Mouse (Mus musculus): ENCODE results near the gene Rbfox1. TPM values are rescaled to one million over a fixed set of nuclear protein-coding genes. Genes with fewer than 3 reads are reported as not detected.

The Rbfox1 gene
- total and polyA plus RNA-seq, 3 experiments = not detected

- H3K36me3 ChIP-seq (ENCODE audit: control insufficient read depth in 1 of 2, insufficient read depth in 2 of 2, low read length in 2 of 2) = no peaks in the 10 kb centered on the region
Measured at GRCm38 (mm10) chr16:6350256-6350655, 465.1 kb downstream of the Rbfox1 start.

GRCm38 (mm10) chr16:6353191-6353590, 468.0 kb downstream of the Rbfox1 start:
- Histone ChIP-seq H3K27ac (ENCODE audit: control insufficient read depth, low read depth, low read length) (no peak overlapping the region), H3K9ac (ENCODE audit: control insufficient read depth, low read depth, low read length, poor library complexity, severe bottlenecking) (no peak overlapping the region), H3K27me3 (ENCODE audit: control insufficient read depth in 1 of 2, insufficient read depth in 2 of 2, low read length in 2 of 2) (no peaks in the 10 kb centered on the region), H3K79me2 (ENCODE audit: control insufficient read depth, insufficient read depth, low read length, poor library complexity) (no peaks in the 10 kb centered on the region), H3K4me3 (ENCODE audit: control insufficient read depth in 1 of 2, insufficient read depth in 1 of 2, low read depth in 2 of 2, low read length in 2 of 2) (no peak overlapping the region), H3K4me1 (ENCODE audit: control insufficient read depth in 1 of 2, insufficient read depth in 2 of 2, low read length in 2 of 2) (no peaks in the 10 kb centered on the region), H3K36me3 (ENCODE audit: control insufficient read depth in 1 of 2, insufficient read depth in 2 of 2, low read length in 2 of 2) (no peaks in the 10 kb centered on the region), H3K9me3 (replicated peaks; ENCODE audit: insufficient read depth, low read length) (no peaks in the 10 kb centered on the region)
- no peak for TF ChIP-seq TAL1 (IDR thresholded peaks at IDR 0.05; ENCODE audit: low read length)
- TF ChIP-seq ZC3H11A (IDR thresholded peaks at IDR 0.05; ENCODE audit: low read depth, low read length) = no peak
- no peak for TF ChIP-seq TBP (IDR thresholded peaks at IDR 0.05; ENCODE audit: low read depth, low read length)
- TF ChIP-seq CHD1 (IDR thresholded peaks at IDR 0.05; ENCODE audit: low read depth, low read length) = no peak
- TF ChIP-seq JUND (IDR thresholded peaks at IDR 0.05; ENCODE audit: low read depth, low read length) = no peak
- TF ChIP-seq SMC3 (IDR thresholded peaks at IDR 0.05; ENCODE audit: low read depth, low read length) = no peak
- TF ChIP-seq BHLHE40 (IDR thresholded peaks at IDR 0.05; ENCODE audit: borderline replicate concordance, low read depth, low read length) = no peak
- no peak for TF ChIP-seq RCOR1 (IDR thresholded peaks at IDR 0.05; ENCODE audit: low read depth, low read length)
- no peak for TF ChIP-seq POLR2AphosphoS5 (IDR thresholded peaks at IDR 0.05; ENCODE audit: borderline replicate concordance, low read depth, low read length)
- no peak for TF ChIP-seq SIN3A (IDR thresholded peaks at IDR 0.05; ENCODE audit: low read length)
- DNase-seq (ENCODE audit: low read depth, low spot score) = no peak

More at GRCm38 (mm10) chr16:6350256-6350655, 465.1 kb downstream of the Rbfox1 start:
- no peaks in the 10 kb centered on the region for H3K9me3 ChIP-seq (replicated peaks; ENCODE audit: insufficient read depth, low read length)
- no peaks in the 10 kb centered on the region for H3K27me3 ChIP-seq (ENCODE audit: control insufficient read depth in 1 of 2, insufficient read depth in 2 of 2, low read length in 2 of 2)
- no peak overlapping the region for H3K4me3 ChIP-seq (ENCODE audit: control insufficient read depth in 1 of 2, insufficient read depth in 1 of 2, low read depth in 2 of 2, low read length in 2 of 2)
- H3K79me2 ChIP-seq (ENCODE audit: control insufficient read depth, insufficient read depth, low read length, poor library complexity) = no peaks in the 10 kb centered on the region
- no peak overlapping the region for H3K9ac ChIP-seq (ENCODE audit: control insufficient read depth, low read depth, low read length, poor library complexity, severe bottlenecking)
- H3K4me1 ChIP-seq (ENCODE audit: control insufficient read depth in 1 of 2, insufficient read depth in 2 of 2, low read length in 2 of 2) = no peaks in the 10 kb centered on the region
- no peak for DNase-seq (ENCODE audit: low read depth, low spot score)
- no peak for TF ChIP-seq UBTF (IDR thresholded peaks at IDR 0.05; ENCODE audit: borderline replicate concordance, insufficient read depth, low read depth, low read length)
- TF ChIP-seq TBP (IDR thresholded peaks at IDR 0.05; ENCODE audit: low read depth, low read length) = no peak
- TF ChIP-seq CHD1 (IDR thresholded peaks at IDR 0.05; ENCODE audit: low read depth, low read length) = no peak
- no peak for TF ChIP-seq MEF2A (IDR thresholded peaks at IDR 0.05; ENCODE audit: extremely low read depth, insufficient replicate concordance, low read depth, low read length, poor library complexity, severe bottlenecking)
- TF ChIP-seq MYC (IDR thresholded peaks at IDR 0.05; ENCODE audit: low read depth, low read length) = no peak
- no peak for TF ChIP-seq USF1 (IDR thresholded peaks at IDR 0.05; ENCODE audit: low read depth, low read length)
- TF ChIP-seq ELF1 (IDR thresholded peaks at IDR 0.05; ENCODE audit: low read depth, low read length) = no peak
- TF ChIP-seq POLR2AphosphoS5 (IDR thresholded peaks at IDR 0.05; ENCODE audit: borderline replicate concordance, low read depth, low read length) = no peak
- no peak for TF ChIP-seq MAFK (IDR thresholded peaks at IDR 0.05; ENCODE audit: borderline replicate concordance, low read depth, low read length)
- no peak for TF ChIP-seq RCOR1 (IDR thresholded peaks at IDR 0.05; ENCODE audit: low read depth, low read length)
- no peak for TF ChIP-seq ETS1 (IDR thresholded peaks at IDR 0.05; ENCODE audit: low read depth, low read length)
- TF ChIP-seq MYB (IDR thresholded peaks at IDR 0.05; ENCODE audit: low read depth, low read length) = no peak
- no peak for TF ChIP-seq ZC3H11A (IDR thresholded peaks at IDR 0.05; ENCODE audit: low read depth, low read length)
- no peak for TF ChIP-seq ZKSCAN1 (IDR thresholded peaks at IDR 0.05; ENCODE audit: low read depth, low read length)
- no peak for TF ChIP-seq JUND (IDR thresholded peaks at IDR 0.05; ENCODE audit: low read depth, low read length)
- TF ChIP-seq GABPA (IDR thresholded peaks at IDR 0.05; ENCODE audit: low read depth, low read length) = no peak
- no peak for TF ChIP-seq TAL1 (IDR thresholded peaks at IDR 0.05; ENCODE audit: low read length)
- no peak overlapping the region for H3K27ac ChIP-seq (ENCODE audit: control insufficient read depth, low read depth, low read length)
